Mouse (Mus musculus) right cerebral cortex, postnatal 4 days (tissue): Measurements from ENCODE around the gene Gm9045.
A peak's percentile ranks its signal among the peaks of the same experiment; 100 is the strongest.
"Not testable (repeated sequence)": the region's sequence is repeated elsewhere in the genome, so short reads cannot be mapped to it uniquely, and the experiment has no call there.

Experiments
- DNase-seq: peaks from one replicate; pipeline ENCODE4 v3.0.0-alpha.2; 2022

Gm9045 gene

DNA sequence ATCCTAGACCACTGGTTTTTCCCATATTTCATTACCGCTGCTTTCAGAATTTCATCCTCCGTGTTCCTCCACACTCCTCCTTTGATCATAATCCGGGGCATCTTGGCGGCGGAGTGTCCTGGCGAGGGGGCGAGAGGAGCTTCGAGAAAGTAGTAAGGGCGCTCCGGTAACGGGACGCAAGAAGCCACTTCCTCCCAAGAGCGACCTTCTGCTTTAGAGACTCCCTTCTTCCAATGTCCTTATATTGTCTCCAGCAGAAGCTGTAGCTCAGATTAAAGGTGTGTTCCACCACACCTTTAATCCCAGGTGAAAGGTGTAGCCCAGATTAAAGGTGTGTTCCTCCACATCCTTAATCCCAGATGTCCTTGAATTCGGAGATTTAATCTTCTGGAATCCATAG is at the start of gene Gm9045:
TSS of gene Gm9045 (minus strand) at position 101 of the 400 bp plus-strand sequence.
- DNase-seq: not testable (repeated sequence)

DNA sequence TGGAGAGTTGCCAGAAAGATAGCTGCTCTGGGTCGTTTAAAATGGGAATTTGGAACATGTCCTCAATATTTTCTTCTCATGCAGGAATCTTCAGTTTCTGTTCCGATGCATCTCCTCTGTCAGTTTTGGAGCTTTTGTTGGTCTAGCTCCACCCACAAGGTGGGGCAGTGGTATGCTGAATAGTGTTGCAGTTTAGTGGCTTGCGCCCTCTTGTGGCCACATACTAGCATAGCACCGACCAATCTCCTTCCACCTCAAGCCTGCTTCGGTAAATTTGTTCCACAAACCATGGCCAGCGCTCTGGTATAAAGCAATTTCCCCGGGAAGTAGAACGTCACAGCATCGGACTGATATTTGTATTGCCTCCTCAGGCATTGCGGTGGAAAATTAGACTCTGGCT is 32.8 kb upstream of the Gm9045 start:
- peak; percentile 83 for DNase-seq

DNA sequence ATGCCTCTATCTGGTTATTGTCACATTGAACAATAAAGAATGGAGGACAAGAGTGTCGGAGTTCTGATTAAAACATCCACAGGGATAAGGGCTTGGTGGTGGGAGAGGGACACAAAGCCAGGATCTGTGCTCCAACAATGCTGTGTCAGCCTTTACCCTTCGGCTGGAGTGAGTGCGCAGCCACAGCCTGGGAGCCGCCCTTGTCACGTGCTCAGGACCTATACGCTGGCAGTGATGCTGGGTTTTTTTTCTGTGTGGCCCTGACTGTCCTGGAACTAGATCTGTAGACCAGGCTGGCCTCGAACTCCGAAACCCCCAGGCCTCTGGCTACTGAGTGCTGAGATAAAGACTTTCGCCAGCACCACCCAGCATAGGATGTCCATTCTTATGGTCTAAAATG is 31.9 kb upstream of the Gm9045 start:
- no peak for DNase-seq

DNA sequence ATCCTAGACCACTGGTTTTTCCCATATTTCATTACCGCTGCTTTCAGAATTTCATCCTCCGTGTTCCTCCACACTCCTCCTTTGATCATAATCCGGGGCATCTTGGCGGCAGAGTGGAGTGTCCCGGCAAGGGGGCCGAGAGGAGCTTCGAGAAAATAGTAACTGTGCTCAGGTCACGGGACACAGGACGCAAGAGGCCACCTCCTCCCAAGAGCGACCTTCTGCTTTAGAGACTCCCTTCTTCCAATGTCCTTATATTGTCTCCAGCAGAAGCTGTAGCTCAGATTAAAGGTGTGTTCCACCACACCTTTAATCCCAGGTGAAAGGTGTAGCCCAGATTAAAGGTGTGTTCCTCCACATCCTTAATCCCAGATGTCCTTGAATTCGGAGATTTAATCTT is 16.4 kb upstream of the Gm9045 start, which contains the start of gene Gm9049:
TSS of gene Gm9049 (minus strand) at position 101 of the 400 bp plus-strand sequence.
- DNase-seq: not testable (repeated sequence)

DNA sequence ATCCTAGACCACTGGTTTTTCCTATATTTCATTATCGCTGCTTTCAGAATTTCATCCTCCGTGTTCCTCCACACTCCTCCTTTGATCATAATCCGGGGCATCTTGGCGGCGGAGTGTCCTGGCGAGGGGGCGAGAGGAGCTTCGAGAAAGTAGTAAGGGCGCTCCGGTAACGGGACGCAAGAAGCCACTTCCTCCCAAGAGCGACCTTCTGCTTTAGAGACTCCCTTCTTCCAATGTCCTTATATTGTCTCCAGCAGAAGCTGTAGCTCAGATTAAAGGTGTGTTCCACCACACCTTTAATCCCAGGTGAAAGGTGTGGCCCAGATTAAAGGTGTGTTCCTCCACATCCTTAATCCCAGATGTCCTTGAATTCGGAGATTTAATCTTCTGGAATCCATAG is 10.9 kb upstream of the Gm9045 start, which contains the start of gene Gm9048:
TSS of gene Gm9048 (minus strand) at position 101 of the 400 bp plus-strand sequence.
- not testable (repeated sequence) for DNase-seq

DNA sequence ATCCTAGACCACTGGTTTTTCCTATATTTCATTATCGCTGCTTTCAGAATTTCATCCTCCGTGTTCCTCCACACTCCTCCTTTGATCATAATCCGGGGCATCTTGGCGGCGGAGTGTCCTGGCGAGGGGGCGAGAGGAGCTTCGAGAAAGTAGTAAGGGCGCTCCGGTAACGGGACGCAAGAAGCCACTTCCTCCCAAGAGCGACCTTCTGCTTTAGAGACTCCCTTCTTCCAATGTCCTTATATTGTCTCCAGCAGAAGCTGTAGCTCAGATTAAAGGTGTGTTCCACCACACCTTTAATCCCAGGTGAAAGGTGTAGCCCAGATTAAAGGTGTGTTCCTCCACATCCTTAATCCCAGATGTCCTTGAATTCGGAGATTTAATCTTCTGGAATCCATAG is 5.5 kb upstream of the Gm9045 start, which contains the start of gene Gm9046:
TSS of gene Gm9046 (minus strand) at position 101 of the 400 bp plus-strand sequence.
- DNase-seq: not testable (repeated sequence)

DNA sequence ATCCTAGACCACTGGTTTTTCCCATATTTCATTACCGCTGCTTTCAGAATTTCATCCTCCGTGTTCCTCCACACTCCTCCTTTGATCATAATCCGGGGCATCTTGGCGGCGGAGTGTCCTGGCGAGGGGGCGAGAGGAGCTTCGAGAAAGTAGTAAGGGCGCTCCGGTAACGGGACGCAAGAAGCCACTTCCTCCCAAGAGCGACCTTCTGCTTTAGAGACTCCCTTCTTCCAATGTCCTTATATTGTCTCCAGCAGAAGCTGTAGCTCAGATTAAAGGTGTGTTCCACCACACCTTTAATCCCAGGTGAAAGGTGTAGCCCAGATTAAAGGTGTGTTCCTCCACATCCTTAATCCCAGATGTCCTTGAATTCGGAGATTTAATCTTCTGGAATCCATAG is 5.3 kb downstream of the Gm9045 start, which contains the start of gene Gm9044:
TSS of gene Gm9044 (minus strand) at position 101 of the 400 bp plus-strand sequence.
- not testable (repeated sequence) for DNase-seq

DNA sequence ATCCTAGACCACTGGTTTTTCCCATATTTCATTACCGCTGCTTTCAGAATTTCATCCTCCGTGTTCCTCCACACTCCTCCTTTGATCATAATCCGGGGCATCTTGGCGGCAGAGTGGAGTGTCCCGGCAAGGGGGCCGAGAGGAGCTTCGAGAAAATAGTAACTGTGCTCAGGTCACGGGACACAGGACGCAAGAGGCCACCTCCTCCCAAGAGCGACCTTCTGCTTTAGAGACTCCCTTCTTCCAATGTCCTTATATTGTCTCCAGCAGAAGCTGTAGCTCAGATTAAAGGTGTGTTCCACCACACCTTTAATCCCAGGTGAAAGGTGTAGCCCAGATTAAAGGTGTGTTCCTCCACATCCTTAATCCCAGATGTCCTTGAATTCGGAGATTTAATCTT is 10.8 kb downstream of the Gm9045 start, which contains the start of gene Gm9040:
TSS of gene Gm9040 (minus strand) at position 101 of the 400 bp plus-strand sequence.
- DNase-seq: not testable (repeated sequence)

DNA sequence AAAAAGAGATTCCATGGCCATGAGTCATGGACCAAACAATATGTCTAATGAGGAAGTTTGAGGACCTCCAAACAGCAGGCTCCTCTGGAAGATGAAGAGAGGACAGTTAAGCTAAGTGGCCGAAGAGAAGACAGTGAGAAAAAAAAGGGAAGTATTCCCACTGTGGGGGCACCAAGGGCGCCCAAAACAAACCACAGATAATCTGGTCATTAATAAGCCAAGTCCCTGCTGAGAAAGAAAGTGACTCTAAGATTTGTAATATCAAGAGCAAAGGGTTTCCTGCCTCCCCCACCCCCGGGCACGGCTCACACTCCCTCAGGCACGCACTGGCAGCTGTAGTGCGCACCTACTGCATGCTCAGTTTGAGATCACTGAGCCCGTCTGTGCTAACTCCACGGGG is 18.6 kb downstream of the Gm9045 start:
- no peak for DNase-seq

DNA sequence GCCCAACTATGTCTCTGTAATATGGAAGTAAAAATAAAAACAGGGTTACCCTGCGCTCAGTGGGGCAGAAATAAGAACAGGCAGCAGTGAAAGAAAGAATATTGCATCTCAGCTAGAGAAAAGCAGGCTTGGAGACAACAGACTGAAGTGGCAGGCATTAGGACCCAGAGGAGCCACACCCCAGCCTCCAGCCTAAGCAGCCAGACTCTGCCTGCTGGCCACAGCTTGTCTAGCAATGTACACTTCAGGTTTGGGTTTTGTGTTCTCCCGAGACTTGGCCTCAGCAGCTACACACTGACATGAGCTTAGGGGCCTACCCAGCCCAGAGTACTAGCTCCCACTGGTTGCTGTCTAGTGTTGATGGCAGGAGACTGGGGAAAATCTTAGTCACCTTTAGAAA is 35.5 kb downstream of the Gm9045 start:
- not testable (repeated sequence) for DNase-seq

DNA sequence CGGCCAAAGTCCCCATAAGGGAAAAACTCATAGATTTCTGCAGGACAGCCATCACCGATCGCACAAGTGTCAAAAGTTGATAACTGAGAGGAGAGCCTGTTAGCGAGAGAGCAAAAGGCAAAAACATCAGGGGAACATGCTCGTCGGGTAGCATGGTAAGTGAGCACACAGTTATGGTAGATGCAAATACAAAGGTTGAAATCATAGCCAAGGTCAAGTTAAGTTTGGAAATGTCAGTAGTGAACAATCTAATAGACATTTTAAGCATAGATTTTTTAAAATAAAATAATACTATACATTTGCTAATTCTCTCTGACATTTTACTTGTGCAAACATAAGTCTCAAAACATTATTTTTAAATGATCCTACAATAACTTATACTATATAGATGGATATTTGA is 42.7 kb downstream of the Gm9045 start, which contains the start of gene Iltifb:
TSS of gene Iltifb (minus strand) at position 101 of the 400 bp plus-strand sequence.
- DNase-seq: no peak
